Mouse (Mus musculus): Measurements from ENCODE around the gene Lif. TPM values are rescaled to one million over a fixed set of nuclear protein-coding genes. Genes with fewer than 3 reads are reported as not detected.

Lif gene
- polyA plus RNA-seq, 1 experiment = 0.67 TPM

DNA sequence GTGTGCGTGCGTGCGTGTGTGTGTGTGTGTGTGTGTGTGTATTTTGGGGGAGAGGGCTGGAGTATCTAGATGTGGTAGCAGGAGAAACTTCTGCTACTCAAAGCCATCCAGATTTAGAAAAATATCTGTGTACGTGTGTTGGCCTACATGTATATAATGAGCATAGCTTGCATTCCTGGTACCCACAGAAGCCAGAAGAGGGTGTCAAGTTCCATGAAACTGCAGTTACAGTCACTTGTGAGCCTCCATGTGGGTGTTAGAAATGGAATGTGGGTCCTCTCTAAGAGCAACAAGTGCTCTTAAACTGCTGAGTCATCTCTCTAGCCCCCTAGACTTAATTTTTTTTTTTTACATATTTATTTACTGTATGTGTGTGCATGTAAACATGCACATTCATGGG is 53.0 kb downstream of the Lif start:
- DNase-seq = no peak
- Histone ChIP-seq H3K4me3 (ENCODE audit: insufficient read depth, low read depth, low read length) (no peak overlapping the region), H3K27ac (ENCODE audit: insufficient read depth, low read depth, low read length) (no peak overlapping the region), H3K4me1 (ENCODE audit: control insufficient read depth, insufficient read depth, low read length) (no peaks in the 10 kb centered on the region), H3K27me3 (replicated peaks; ENCODE audit: control insufficient read depth, insufficient read depth, low read length) (no peaks in the 10 kb centered on the region), H3K36me3 (ENCODE audit: control insufficient read depth, insufficient read depth, low read length) (no peaks in the 10 kb centered on the region)
- TF ChIP-seq CTCF (conservative IDR thresholded peaks at IDR 0.05; ENCODE audit: insufficient read depth, insufficient read length, low read depth, low read length) (no peak), POLR2A (IDR thresholded peaks at IDR 0.05; ENCODE audit: low read depth, low read length) (no peak)
- 94% methylated on average over 4 of the region's 4 CpGs for WGBS

DNA sequence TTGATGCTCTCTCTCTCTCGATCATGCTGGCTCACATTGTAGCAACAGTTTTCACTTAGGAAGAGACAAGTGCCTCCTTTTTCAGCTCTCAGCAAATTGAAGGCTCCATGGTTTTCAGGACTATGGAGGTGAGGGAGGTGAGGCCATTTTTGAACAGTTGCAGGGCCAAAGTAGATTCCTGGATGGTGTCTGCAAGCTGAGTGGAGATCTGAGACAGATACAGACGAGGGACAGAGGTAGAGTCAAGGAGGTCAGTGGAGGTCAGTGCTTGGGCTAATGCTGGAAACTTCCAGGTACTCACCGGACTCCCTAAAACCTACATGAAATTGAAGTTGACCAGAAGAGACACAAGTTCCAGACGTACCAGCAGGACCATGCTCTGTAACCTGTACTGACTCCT is 54.8 kb downstream of the Lif start:
- Histone ChIP-seq H3K36me3 (ENCODE audit: control insufficient read depth, insufficient read depth, low read length) (no peaks in the 10 kb centered on the region), H3K4me3 (ENCODE audit: insufficient read depth, low read depth, low read length) (no peak overlapping the region), H3K27me3 (replicated peaks; ENCODE audit: control insufficient read depth, insufficient read depth, low read length) (no peaks in the 10 kb centered on the region), H3K27ac (ENCODE audit: insufficient read depth, low read depth, low read length) (no peak overlapping the region), H3K4me1 (ENCODE audit: control insufficient read depth, insufficient read depth, low read length) (no peaks in the 10 kb centered on the region)
- WGBS = 90% methylated on average over 4 of the region's 4 CpGs
- DNase-seq = no peak
- TF ChIP-seq CTCF (conservative IDR thresholded peaks at IDR 0.05; ENCODE audit: insufficient read depth, insufficient read length, low read depth, low read length) = no peak
- TF ChIP-seq POLR2A (IDR thresholded peaks at IDR 0.05; ENCODE audit: low read depth, low read length) = no peak

DNA sequence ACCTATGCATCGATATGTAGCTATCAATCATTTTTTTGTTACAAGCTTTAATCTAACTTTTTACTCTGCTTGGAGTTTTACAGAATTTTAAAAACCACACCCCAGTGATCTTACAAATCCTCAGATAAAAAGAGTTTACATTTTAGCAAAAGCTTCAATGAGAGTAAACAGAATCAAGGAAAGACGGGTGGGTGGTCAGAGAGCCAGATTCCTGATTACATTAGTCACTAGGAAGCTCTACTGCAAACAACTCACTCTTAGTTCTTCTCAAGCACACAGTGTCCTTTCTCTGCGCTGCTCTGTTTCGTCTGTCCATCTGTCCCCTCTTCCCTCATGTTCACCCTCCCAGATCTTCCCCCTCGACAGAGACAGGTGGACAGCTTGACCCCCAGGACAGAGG is 59.9 kb downstream of the Lif start:
- 81% methylated on average over 5 of the region's 5 CpGs for WGBS
- no peaks in the 10 kb centered on the region for H3K27me3 ChIP-seq (replicated peaks; ENCODE audit: control insufficient read depth, insufficient read depth, low read length)
- H3K4me3 ChIP-seq (ENCODE audit: insufficient read depth, low read depth, low read length) = no peak overlapping the region
- DNase-seq = no peak
- no peaks in the 10 kb centered on the region for H3K4me1 ChIP-seq (ENCODE audit: control insufficient read depth, insufficient read depth, low read length)
- TF ChIP-seq POLR2A (IDR thresholded peaks at IDR 0.05; ENCODE audit: low read depth, low read length) (no peak), CTCF (conservative IDR thresholded peaks at IDR 0.05; ENCODE audit: insufficient read depth, insufficient read length, low read depth, low read length) (no peak)
- no peak overlapping the region for H3K27ac ChIP-seq (ENCODE audit: insufficient read depth, low read depth, low read length)
- no peaks in the 10 kb centered on the region for H3K36me3 ChIP-seq (ENCODE audit: control insufficient read depth, insufficient read depth, low read length)

DNA sequence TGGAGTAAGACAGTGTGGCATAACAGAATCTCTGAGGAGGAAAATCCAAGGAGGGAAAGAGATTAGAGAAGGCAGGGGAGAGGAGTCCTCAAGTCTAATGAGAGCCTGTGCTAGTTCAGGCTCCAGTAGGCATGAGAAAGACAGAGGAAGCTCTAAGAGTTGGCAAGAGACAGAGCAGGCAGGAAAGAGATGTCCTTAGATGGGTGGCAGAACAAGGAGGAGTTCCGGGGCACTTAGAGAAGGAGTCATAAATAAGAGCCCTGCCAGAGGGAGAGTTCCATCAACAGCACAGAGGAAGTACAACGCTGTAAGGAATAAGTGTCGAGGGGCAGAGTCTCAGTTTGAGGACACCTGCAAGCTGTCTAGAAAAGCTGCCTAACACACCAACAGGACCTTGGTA is 60.7 kb downstream of the Lif start:
- no peaks in the 10 kb centered on the region for H3K27me3 ChIP-seq (replicated peaks; ENCODE audit: control insufficient read depth, insufficient read depth, low read length)
- H3K4me3 ChIP-seq (ENCODE audit: insufficient read depth, low read depth, low read length) = no peak overlapping the region
- no peaks in the 10 kb centered on the region for H3K4me1 ChIP-seq (ENCODE audit: control insufficient read depth, insufficient read depth, low read length)
- 27% methylated on average over 3 of the region's 3 CpGs for WGBS
- TF ChIP-seq CTCF (conservative IDR thresholded peaks at IDR 0.05; ENCODE audit: insufficient read depth, insufficient read length, low read depth, low read length) (no peak), POLR2A (IDR thresholded peaks at IDR 0.05; ENCODE audit: low read depth, low read length) (no peak)
- H3K36me3 ChIP-seq (ENCODE audit: control insufficient read depth, insufficient read depth, low read length) = no peaks in the 10 kb centered on the region
- no peak overlapping the region for H3K27ac ChIP-seq (ENCODE audit: insufficient read depth, low read depth, low read length)
- no peak for DNase-seq

DNA sequence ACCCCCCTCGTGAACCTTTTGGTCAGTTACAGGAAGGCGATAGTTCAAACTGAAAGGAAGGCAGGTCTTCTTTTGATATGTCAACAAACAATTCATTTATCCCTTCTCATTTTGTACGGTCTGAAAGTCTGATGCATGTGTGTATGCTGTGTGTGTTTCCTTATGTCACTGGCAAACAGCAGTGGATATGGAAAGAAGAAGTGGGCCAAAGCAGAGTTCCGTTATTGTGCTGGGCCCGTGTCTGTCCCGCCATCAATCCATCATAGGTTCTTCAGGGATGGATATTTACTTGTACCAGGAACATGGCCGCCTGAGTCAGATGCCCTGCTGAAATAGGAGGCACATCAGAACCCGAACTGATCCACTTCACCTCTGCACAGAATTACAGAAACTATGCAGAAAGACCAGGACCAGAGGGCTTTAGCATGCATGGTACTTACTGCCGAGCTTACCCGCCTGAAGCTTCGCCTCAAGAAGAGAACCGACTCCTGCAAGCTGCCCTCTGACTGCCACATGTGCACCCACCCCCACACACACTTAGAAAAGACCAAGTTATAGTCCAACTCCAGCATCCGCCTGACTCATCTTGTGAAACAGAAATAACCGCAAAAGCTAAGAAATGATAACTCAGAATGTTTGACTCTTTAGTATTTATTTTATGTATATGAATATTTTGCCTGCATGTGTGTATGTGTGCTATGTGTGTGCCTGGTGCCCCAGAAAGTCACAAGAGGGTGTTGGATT is 62.0 kb downstream of the Lif start:
- Histone ChIP-seq H3K4me1 (ENCODE audit: control insufficient read depth, insufficient read depth, low read length) (no peaks in the 10 kb centered on the region), H3K4me3 (ENCODE audit: insufficient read depth, low read depth, low read length) (no peak overlapping the region), H3K27ac (ENCODE audit: insufficient read depth, low read depth, low read length) (no peak overlapping the region), H3K27me3 (replicated peaks; ENCODE audit: control insufficient read depth, insufficient read depth, low read length) (no peaks in the 10 kb centered on the region), H3K36me3 (ENCODE audit: control insufficient read depth, insufficient read depth, low read length) (no peaks in the 10 kb centered on the region)
- DNase-seq = no peak
- 84% methylated on average over 14 of the region's 14 CpGs for WGBS
- TF ChIP-seq POLR2A (IDR thresholded peaks at IDR 0.05; ENCODE audit: low read depth, low read length) (no peak), CTCF (conservative IDR thresholded peaks at IDR 0.05; ENCODE audit: insufficient read depth, insufficient read length, low read depth, low read length) (no peak)

DNA sequence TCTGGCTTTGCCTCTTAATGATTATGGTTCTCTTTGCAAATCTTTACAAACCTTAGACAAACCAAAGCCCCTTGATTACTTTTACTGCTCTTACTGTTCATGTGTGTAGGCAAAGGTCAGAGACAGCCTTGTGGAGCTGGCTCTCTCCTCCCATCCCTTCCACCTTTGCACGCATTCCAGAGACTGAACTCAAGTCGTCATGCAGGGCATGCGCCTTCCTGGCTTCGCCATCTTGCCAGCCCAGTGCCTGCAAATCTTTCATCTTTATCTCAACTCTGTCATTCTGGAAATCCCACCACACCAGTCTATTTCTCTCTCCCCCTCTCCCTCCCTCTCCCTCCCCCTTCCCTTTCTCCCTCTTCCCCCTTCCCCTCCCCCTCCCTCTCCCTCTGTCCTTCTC is 63.5 kb downstream of the Lif start:
- DNase-seq = no peak
- 71% methylated on average over 4 of the region's 4 CpGs for WGBS
- Histone ChIP-seq H3K27me3 (replicated peaks; ENCODE audit: control insufficient read depth, insufficient read depth, low read length) (no peaks in the 10 kb centered on the region), H3K27ac (ENCODE audit: insufficient read depth, low read depth, low read length) (no peak overlapping the region), H3K4me1 (ENCODE audit: control insufficient read depth, insufficient read depth, low read length) (no peaks in the 10 kb centered on the region), H3K36me3 (ENCODE audit: control insufficient read depth, insufficient read depth, low read length) (no peaks in the 10 kb centered on the region), H3K4me3 (ENCODE audit: insufficient read depth, low read depth, low read length) (no peak overlapping the region)
- TF ChIP-seq POLR2A (IDR thresholded peaks at IDR 0.05; ENCODE audit: low read depth, low read length) (no peak), CTCF (conservative IDR thresholded peaks at IDR 0.05; ENCODE audit: insufficient read depth, insufficient read length, low read depth, low read length) (no peak)

Other genes with a start within 250 kb of the Lif start
- 0.36 and 0.39 TPM in 2 replicates for gene Sec14l4, start 226.1 kb upstream of the Lif start, polyA plus RNA-seq (2012; rRNA removed)
- gene Sec14l3, start 192.7 kb upstream of the Lif start, polyA plus RNA-seq (2012; rRNA removed) = 8.8 and 11.7 TPM in 2 replicates
- gene Mtfp1, start 162.1 kb upstream of the Lif start, polyA plus RNA-seq (2012; rRNA removed) = 30.1 and 31.2 TPM in 2 replicates
- gene Sec14l2, start 134.1 kb upstream of the Lif start, polyA plus RNA-seq (2012; rRNA removed) = 1.5 and 1.8 TPM in 2 replicates
- gene Rnf215, start 122.4 kb upstream of the Lif start, polyA plus RNA-seq (2012; rRNA removed) = 25.2 and 26.7 TPM in 2 replicates
- 9.6 and 12.1 TPM in 2 replicates for gene Ccdc157, start 97.3 kb upstream of the Lif start, polyA plus RNA-seq (2012; rRNA removed)
- 21.0 and 21.1 TPM in 2 replicates for gene Sf3a1, start 97.2 kb upstream of the Lif start, polyA plus RNA-seq (2012; rRNA removed)
- 91.4 and 115 TPM in 2 replicates for gene Tbc1d10a, start 70.8 kb upstream of the Lif start, polyA plus RNA-seq (2012; rRNA removed)
- gene Castor1, start 39.3 kb upstream of the Lif start, polyA plus RNA-seq (2012; rRNA removed) = 15.8 and 16.3 TPM in 2 replicates
- gene Osm, start 21.1 kb upstream of the Lif start, polyA plus RNA-seq (2012; rRNA removed) = 0.07 and 0.20 TPM in 2 replicates
- not detected in 2 replicates for gene Hormad2, start 183.5 kb downstream of the Lif start, polyA plus RNA-seq (2012; rRNA removed)

Measured in kidney, adult 2 months (tissue).